Mouse (Mus musculus): Measurements from ENCODE around the gene H13.

DNA sequence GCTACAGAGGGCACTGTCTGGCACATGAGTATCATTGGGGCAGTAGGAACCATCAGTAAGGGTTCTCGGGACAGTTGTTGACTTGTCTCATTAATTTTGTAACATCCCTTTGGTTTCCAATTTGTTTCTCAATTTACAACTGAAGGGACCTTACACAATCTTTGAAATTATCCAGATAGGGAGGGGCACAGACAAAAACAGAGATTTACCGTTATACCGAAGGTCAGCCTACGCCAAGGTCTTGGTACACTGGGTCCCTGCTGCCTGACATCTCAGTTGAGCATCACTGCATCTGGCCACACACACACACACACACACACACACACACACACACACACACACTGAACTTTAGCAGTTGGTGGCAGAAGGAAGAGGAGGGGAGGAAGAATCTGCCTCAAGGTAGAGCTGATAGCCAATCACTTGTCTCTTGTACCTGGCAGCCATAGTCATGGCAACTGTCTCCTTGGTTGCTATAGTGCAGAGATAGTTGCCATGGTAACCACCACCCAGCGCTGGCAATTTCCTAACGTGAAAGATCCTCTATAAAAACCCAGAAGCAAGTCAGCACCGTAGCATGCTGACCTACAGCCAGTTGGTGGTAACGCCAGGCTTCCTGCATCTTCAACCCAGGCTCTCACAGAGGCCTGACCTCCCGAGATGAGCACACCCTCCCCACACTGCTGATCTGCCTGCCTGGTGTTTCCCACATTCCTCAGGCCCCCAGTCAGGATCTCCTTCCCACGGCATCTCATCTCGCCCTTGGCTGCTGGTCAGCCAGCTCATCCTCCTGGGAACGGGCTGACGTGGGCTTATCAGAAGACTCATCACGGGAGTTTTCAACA lies 15.2 kb upstream of the H13 start:
- TF ChIP-seq CHD1 (IDR thresholded peaks at IDR 0.05; ENCODE audit: low read depth, low read length), result no peak
- no peak for TF ChIP-seq E2F4 (IDR thresholded peaks at IDR 0.05; ENCODE audit: insufficient replicate concordance, low read depth, low read length)
- no peak for TF ChIP-seq CTCF (conservative IDR thresholded peaks at IDR 0.05 in 1 of 2, IDR thresholded peaks at IDR 0.05 in 1 of 2; ENCODE audit: low read depth in 2 of 2, low read length in 2 of 2)
- TF ChIP-seq MAFK (IDR thresholded peaks at IDR 0.05; ENCODE audit: insufficient replicate concordance, low read length), result no peak
